Mouse (Mus musculus): ENCODE results near the gene Rnpepl1.

The Rnpepl1 gene

GRCm38 (mm10) chr1:92910239-92910885 lies at the start of gene Rnpepl1:
TSS of gene Rnpepl1 (plus strand) at chr1:92910783.
- peak; percentile 79 for DNase-seq (ENCODE audit: low spot score)

- DNase-seq (ENCODE audit: low spot score) = no peak
Observed at GRCm38 (mm10) chr1:92861503-92861902, 49.1 kb upstream of the Rnpepl1 start.

- no peak for DNase-seq (ENCODE audit: low spot score)
Observed at GRCm38 (mm10) chr1:92863268-92863667, 47.3 kb upstream of the Rnpepl1 start.

- DNase-seq (ENCODE audit: low spot score) = no peak
Observed at GRCm38 (mm10) chr1:92866170-92866569, 44.4 kb upstream of the Rnpepl1 start.

GRCm38 (mm10) chr1:92869985-92870384 lies 40.6 kb upstream of the Rnpepl1 start:
- no peak for DNase-seq (ENCODE audit: low spot score)

GRCm38 (mm10) chr1:92872666-92873065 lies 37.9 kb upstream of the Rnpepl1 start:
- DNase-seq (ENCODE audit: low spot score) = no peak

GRCm38 (mm10) chr1:92874011-92874410 lies 36.6 kb upstream of the Rnpepl1 start:
- no peak for DNase-seq (ENCODE audit: low spot score)

GRCm38 (mm10) chr1:92875360-92876111 lies 35.0 kb upstream of the Rnpepl1 start:
- DNase-seq (ENCODE audit: low spot score) = no peak

- DNase-seq (ENCODE audit: low spot score) = no peak
Observed at GRCm38 (mm10) chr1:92877431-92877978, 33.1 kb upstream of the Rnpepl1 start.

GRCm38 (mm10) chr1:92878066-92878741 lies 32.4 kb upstream of the Rnpepl1 start:
- DNase-seq (ENCODE audit: low spot score) = no peak

- no peak for DNase-seq (ENCODE audit: low spot score)
Observed at GRCm38 (mm10) chr1:92879266-92879665, 31.3 kb upstream of the Rnpepl1 start.

- DNase-seq (ENCODE audit: low spot score) = no peak
Observed at GRCm38 (mm10) chr1:92880101-92880500, 30.5 kb upstream of the Rnpepl1 start.

GRCm38 (mm10) chr1:92881982-92882381 lies 28.6 kb upstream of the Rnpepl1 start:
- no peak for DNase-seq (ENCODE audit: low spot score)

- DNase-seq (ENCODE audit: low spot score) = no peak
Observed at GRCm38 (mm10) chr1:92888901-92889655, 21.5 kb upstream of the Rnpepl1 start.

GRCm38 (mm10) chr1:92892791-92893190 lies 17.8 kb upstream of the Rnpepl1 start:
- no peak for DNase-seq (ENCODE audit: low spot score)

- DNase-seq (ENCODE audit: low spot score) = no peak
Observed at GRCm38 (mm10) chr1:92893896-92894295, 16.7 kb upstream of the Rnpepl1 start.

GRCm38 (mm10) chr1:92895089-92895488 lies 15.5 kb upstream of the Rnpepl1 start:
- peak; percentile 91 for DNase-seq (ENCODE audit: low spot score)

- DNase-seq (ENCODE audit: low spot score) = peak; percentile 93
Observed at GRCm38 (mm10) chr1:92902786-92903185, 7.8 kb upstream of the Rnpepl1 start, which contains the start of gene Ankmy1. TSS of gene Ankmy1 (minus strand) at chr1:92902906.

- no peak for DNase-seq (ENCODE audit: low spot score)
Observed at GRCm38 (mm10) chr1:92903627-92904026, 7.0 kb upstream of the Rnpepl1 start.

- no peak for DNase-seq (ENCODE audit: low spot score)
Observed at GRCm38 (mm10) chr1:92905703-92906310, 4.8 kb upstream of the Rnpepl1 start.

All from embryo, embryonic 10 days (tissue).